Mouse (Mus musculus): Measurements from ENCODE around the gene Vps41.

Gene Vps41

GRCm38 (mm10) chr13:18717185-18717584 is at the start of gene Vps41:
Gene Vps41 (plus strand): TSS chr13:18717286.
- peak; percentile 84 for DNase-seq (ENCODE audit: low read depth, low spot score)

GRCm38 (mm10) chr13:18698518-18699065 is 18.5 kb upstream of the Vps41 start:
- peak; percentile 58 for DNase-seq (ENCODE audit: low read depth, low spot score)

GRCm38 (mm10) chr13:18711685-18712084 is 5.4 kb upstream of the Vps41 start:
- peak; percentile 38 for DNase-seq (ENCODE audit: low read depth, low spot score)

GRCm38 (mm10) chr13:18716707-18717106 is 379 bp upstream of the Vps41 start:
- DNase-seq (ENCODE audit: low read depth, low spot score): no peak

GRCm38 (mm10) chr13:18718461-18718860 is 1.4 kb downstream of the Vps41 start:
- DNase-seq (ENCODE audit: low read depth, low spot score): no peak

- no peak for DNase-seq (ENCODE audit: low read depth, low spot score)
Measured at GRCm38 (mm10) chr13:18730666-18731065, 13.6 kb downstream of the Vps41 start.

GRCm38 (mm10) chr13:18736590-18736989 is 19.5 kb downstream of the Vps41 start:
- peak; percentile 55 for DNase-seq (ENCODE audit: low read depth, low spot score)

GRCm38 (mm10) chr13:18743575-18744265 is 26.6 kb downstream of the Vps41 start:
- peak; percentile 40 for DNase-seq (ENCODE audit: low read depth, low spot score)

- peak; percentile 4 for DNase-seq (ENCODE audit: low read depth, low spot score)
Measured at GRCm38 (mm10) chr13:18744266-18744652, 27.2 kb downstream of the Vps41 start.

GRCm38 (mm10) chr13:18757958-18758357 is 40.9 kb downstream of the Vps41 start:
- DNase-seq (ENCODE audit: low read depth, low spot score): no peak

- no peak for DNase-seq (ENCODE audit: low read depth, low spot score)
Measured at GRCm38 (mm10) chr13:18759361-18760056, 42.4 kb downstream of the Vps41 start.

GRCm38 (mm10) chr13:18761452-18761851 is 44.4 kb downstream of the Vps41 start:
- no peak for DNase-seq (ENCODE audit: low read depth, low spot score)

- no peak for DNase-seq (ENCODE audit: low read depth, low spot score)
Measured at GRCm38 (mm10) chr13:18767893-18768292, 50.8 kb downstream of the Vps41 start.

- no peak for DNase-seq (ENCODE audit: low read depth, low spot score)
Measured at GRCm38 (mm10) chr13:18768495-18768894, 51.4 kb downstream of the Vps41 start.

GRCm38 (mm10) chr13:18773437-18774198 is 56.5 kb downstream of the Vps41 start:
- DNase-seq (ENCODE audit: low read depth, low spot score): no peak

GRCm38 (mm10) chr13:18781250-18781649 is 64.2 kb downstream of the Vps41 start:
- DNase-seq (ENCODE audit: low read depth, low spot score): no peak

GRCm38 (mm10) chr13:18785702-18786101 is 68.6 kb downstream of the Vps41 start:
- no peak for DNase-seq (ENCODE audit: low read depth, low spot score)

GRCm38 (mm10) chr13:18788040-18788439 is 71.0 kb downstream of the Vps41 start:
- DNase-seq (ENCODE audit: low read depth, low spot score): no peak

- DNase-seq (ENCODE audit: low read depth, low spot score): no peak
Measured at GRCm38 (mm10) chr13:18788689-18789088, 71.6 kb downstream of the Vps41 start.

- DNase-seq (ENCODE audit: low read depth, low spot score): no peak
Measured at GRCm38 (mm10) chr13:18789662-18790061, 72.6 kb downstream of the Vps41 start.

- DNase-seq (ENCODE audit: low read depth, low spot score): no peak
Measured at GRCm38 (mm10) chr13:18790086-18790485, 73.0 kb downstream of the Vps41 start.

- DNase-seq (ENCODE audit: low read depth, low spot score): no peak
Measured at GRCm38 (mm10) chr13:18791314-18791713, 74.2 kb downstream of the Vps41 start.

Data from telencephalon, adult 2 months (tissue).